Comparison of ENCODE assay signal across 8 mouse cellular contexts in genomic region chr16:30512375-30513049, GRCm38 (mm10). TPM values are rescaled to one million over a fixed set of nuclear protein-coding genes. Genes with fewer than 3 reads are reported as not detected.
DNase-seq lines count a peak whose midpoint lies in the region; ATAC-seq and TF ChIP-seq lines count a peak whose summit lies in the region.

No protein-coding gene starts in this region.

- H3K4me3 ChIP-seq in limb, embryonic 11.5 days (ENCODE audit: low read depth, low read length): no peak overlapping the region
- H3K4me3 ChIP-seq in limb, embryonic 10.5 days: no peak overlapping the region
- H3K4me3 ChIP-seq in intestine, postnatal 0 days (ENCODE audit: low read depth, low read length): no peak overlapping the region
- no peak overlapping the region for H3K4me3 ChIP-seq in hindbrain, embryonic 16.5 days (ENCODE audit: low read length)

- peaks cover 12% of the 10 kb centered on the region for H3K4me1 ChIP-seq in limb, embryonic 11.5 days (ENCODE audit: control insufficient read depth, insufficient read depth, low read length)
- H3K4me1 ChIP-seq in limb, embryonic 10.5 days: peaks cover 24% of the 10 kb centered on the region
- H3K4me1 ChIP-seq in intestine, postnatal 0 days (replicated peaks; ENCODE audit: control insufficient read depth, insufficient read depth, low read length): no peaks in the 10 kb centered on the region
- H3K4me1 ChIP-seq in hindbrain, embryonic 16.5 days (ENCODE audit: control insufficient read depth, insufficient read depth, low read depth, low read length): peaks cover 19% of the 10 kb centered on the region

- 37% methylated on average over 8 of the region's 8 CpGs for WGBS in limb, embryonic 11.5 days
- WGBS in limb, embryonic 10.5 days: 50% methylated on average over 8 of the region's 8 CpGs
- 40% methylated on average over 8 of the region's 8 CpGs for WGBS in intestine, postnatal 0 days
- WGBS in hindbrain, embryonic 16.5 days: 59% methylated on average over 8 of the region's 8 CpGs

- peak; percentile 43 for DNase-seq in limb, embryonic 11.5 days (ENCODE audit: low spot score)
- DNase-seq in limb, embryonic 10.5 days (ENCODE audit: low spot score): no peak
- DNase-seq in adrenal gland, postnatal 14 days: peak; percentile 80
- peak; percentile 39 for DNase-seq in lung, postnatal 10 days
- no peak for DNase-seq in right cerebral cortex, postnatal 36 days (ENCODE audit: low spot score in 2 of 2)
- no peak for DNase-seq in left cerebral cortex, adult 11 months (ENCODE audit: low spot score)

- ATAC-seq in limb, embryonic 11.5 days (ENCODE audit: insufficient number of reproducible peaks, low FRiP score, low TSS enrichment, low read depth): peak; percentile 59
- 0 out of 2 replicates have a peak, but pooled peaks have one; percentile 28 for ATAC-seq in intestine, postnatal 0 days
- no peak for ATAC-seq in hindbrain, embryonic 16.5 days

- H3K36me3 ChIP-seq in limb, embryonic 11.5 days (ENCODE audit: control insufficient read depth, insufficient read depth, low read length): no peaks in the 10 kb centered on the region
- H3K36me3 ChIP-seq in limb, embryonic 10.5 days: peaks cover 15% of the 10 kb centered on the region
- no peaks in the 10 kb centered on the region for H3K36me3 ChIP-seq in intestine, postnatal 0 days (ENCODE audit: control insufficient read depth, insufficient read depth)
- H3K36me3 ChIP-seq in hindbrain, embryonic 16.5 days (ENCODE audit: control insufficient read depth, insufficient read depth, low read length): peaks cover 15% of the 10 kb centered on the region

- H3K27ac ChIP-seq in limb, embryonic 11.5 days (replicated peaks; ENCODE audit: low read depth, low read length): no peak overlapping the region
- no peak overlapping the region for H3K27ac ChIP-seq in limb, embryonic 10.5 days
- no peak overlapping the region for H3K27ac ChIP-seq in intestine, postnatal 0 days (ENCODE audit: low read depth, low read length)
- no peak overlapping the region; the same call in 1 of the 2 replicates for H3K27ac ChIP-seq in hindbrain, embryonic 16.5 days (ENCODE audit: low read depth, low read length)

- no peaks in the 10 kb centered on the region for H3K27me3 ChIP-seq in limb, embryonic 11.5 days (ENCODE audit: control insufficient read depth, insufficient read depth, low read length)
- H3K27me3 ChIP-seq in limb, embryonic 10.5 days (ENCODE audit: low read depth, poor library complexity, severe bottlenecking): no peaks in the 10 kb centered on the region
- H3K27me3 ChIP-seq in intestine, postnatal 0 days (replicated peaks; ENCODE audit: control insufficient read depth, insufficient read depth, low read length): no peaks in the 10 kb centered on the region
- no peaks in the 10 kb centered on the region for H3K27me3 ChIP-seq in hindbrain, embryonic 16.5 days (replicated peaks; ENCODE audit: control insufficient read depth, insufficient read depth, low read length)

- H3K4me2 ChIP-seq in limb, embryonic 11.5 days (ENCODE audit: low read depth, severe bottlenecking): no peak overlapping the region
- no peak overlapping the region for H3K4me2 ChIP-seq in intestine, postnatal 0 days (replicated peaks; ENCODE audit: low read depth)
- no peak overlapping the region for H3K4me2 ChIP-seq in hindbrain, embryonic 16.5 days (ENCODE audit: low read length)

- no peak overlapping the region for H3K9ac ChIP-seq in limb, embryonic 11.5 days (ENCODE audit: low read length)
- H3K9ac ChIP-seq in intestine, postnatal 0 days (ENCODE audit: low read depth, low read length): no peak overlapping the region
- H3K9ac ChIP-seq in hindbrain, embryonic 16.5 days (ENCODE audit: low read depth, low read length): no peak overlapping the region

- TF ChIP-seq CTCF in intestine, postnatal 0 days (IDR thresholded peaks at IDR 0.05; ENCODE audit: low read depth): no peak

- no peaks in the 10 kb centered on the region for H3K9me3 ChIP-seq in limb, embryonic 11.5 days (ENCODE audit: control insufficient read depth, low read length)
- H3K9me3 ChIP-seq in limb, embryonic 10.5 days (replicated peaks): no peaks in the 10 kb centered on the region
- H3K9me3 ChIP-seq in intestine, postnatal 0 days (ENCODE audit: control insufficient read depth): no peaks in the 10 kb centered on the region
- no peaks in the 10 kb centered on the region for H3K9me3 ChIP-seq in hindbrain, embryonic 16.5 days (ENCODE audit: control insufficient read depth, low read length)

RNA-seq across cellular contexts. Expression of gene Tmem44, which starts 38.1 kb away (rescaled TPM):
- 17.2 and 20.9 TPM in 2 replicates for polyA plus RNA-seq in limb, embryonic 11.5 days (2014; fragmentation: Nextera tagmentation; extraction: Ambion mirVana)
- polyA plus RNA-seq in limb, embryonic 10.5 days (2016; fragmentation: Nextera tagmentation; extraction: Ambion mirVana): 18.9 and 21.6 TPM in 2 replicates
- total RNA-seq in adrenal gland, postnatal 14 days (2021): 6.0 and 9.1 TPM in 2 replicates
- polyA plus RNA-seq in intestine, postnatal 0 days (2015; fragmentation: Nextera tagmentation; extraction: Ambion mirVana): 2.9 and 3.1 TPM in 2 replicates
- 67.5 and 72.3 TPM in 2 replicates for polyA plus RNA-seq in hindbrain, embryonic 16.5 days (2015; fragmentation: Nextera tagmentation; extraction: Ambion mirVana)

Comparison
In these comparisons a context has a peak if more than half of its experiments do, and no peak if none do; other contexts are left out.
1. DNase-seq: peak in limb, embryonic 11.5 days (single experiment), adrenal gland, postnatal 14 days (single experiment) and lung, postnatal 10 days (single experiment); none in limb, embryonic 10.5 days (single experiment), right cerebral cortex, postnatal 36 days (0 of 2) and left cerebral cortex, adult 11 months (single experiment).